Comparison of ENCODE assay signal across 8 mouse cellular contexts in genomic region chr8:107150404-107151157, GRCm38 (mm10). TPM values are rescaled to one million over a fixed set of nuclear protein-coding genes. Genes with fewer than 3 reads are reported as not detected.
DNase-seq lines count a peak whose midpoint lies in the region; ATAC-seq and TF ChIP-seq lines count a peak whose summit lies in the region.

Cyb5b (plus strand) TSS chr8:107150640.

- peak within 1 kb of the TSS; percentile 77 for H3K4me2 ChIP-seq in forebrain, embryonic 15.5 days (replicated peaks)

- no peak for TF ChIP-seq CTCF in lung, adult 2 months (IDR thresholded peaks at IDR 0.05; ENCODE audit: insufficient read depth, low read length)

- peak; percentile 98 for ATAC-seq in forebrain, embryonic 15.5 days (replicated peaks)
- peak; percentile 99 for ATAC-seq in neutrophil, adult 5-6 weeks (ENCODE audit: extremely low read depth, insufficient number of reproducible peaks, low FRiP score, poor library complexity, severe bottlenecking)

- peak; percentile 70 for TF ChIP-seq POLR2A in lung, adult 2 months (IDR thresholded peaks at IDR 0.05; ENCODE audit: borderline replicate concordance, extremely low read depth, low read depth, low read length)

- H3K9ac ChIP-seq in forebrain, embryonic 15.5 days (replicated peaks): peak within 1 kb of the TSS; percentile 81

- WGBS in forebrain, embryonic 15.5 days: 1% methylated on average over 65 of the region's 65 CpGs
- under 1% methylated on average over 65 of the region's 65 CpGs for WGBS in lung, adult 2 months

- peak; percentile 97 for DNase-seq in ES-CJ7 (ENCODE audit: low read depth, low spot score)
- peak; percentile 97 for DNase-seq in cerebellum, adult 11 months
- peak; percentile 86 for DNase-seq in heart, postnatal 25 days (ENCODE audit: low spot score)
- DNase-seq in layer of hippocampus, adult 18-20 months (ENCODE audit: low spot score in 2 of 2): peak; percentile 93 to 95
- peak; percentile 96 for DNase-seq in lung, adult 2 months
- peak; percentile 91 for DNase-seq in thymus, adult 18-20 months

- H3K9me3 ChIP-seq in forebrain, embryonic 15.5 days: no peaks in the 10 kb centered on the region

- peaks cover 14% of the 10 kb centered on the region for H3K36me3 ChIP-seq in forebrain, embryonic 15.5 days

- peaks cover 13% of the 10 kb centered on the region for H3K4me1 ChIP-seq in forebrain, embryonic 15.5 days
- peaks cover 9% of the 10 kb centered on the region for H3K4me1 ChIP-seq in lung, adult 2 months (ENCODE audit: control insufficient read depth, insufficient read depth, low read length)

- H3K4me3 ChIP-seq in forebrain, embryonic 15.5 days: peak within 1 kb of the TSS; percentile 86
- H3K4me3 ChIP-seq in lung, adult 2 months (replicated peaks; ENCODE audit: extremely low read depth, low read depth, low read length): peak within 1 kb of the TSS; percentile 97

- intact Hi-C loops in heart, postnatal 25 days (cut with DNase I): loop anchor here (5.0 kb wide), 1 partner anchor 57 kb away; no protein-coding TSS in a partner anchor

- H3K27ac ChIP-seq in forebrain, embryonic 15.5 days (replicated peaks): peak within 1 kb of the TSS; percentile 74

- H3K27me3 ChIP-seq in forebrain, embryonic 15.5 days: no peaks in the 10 kb centered on the region

RNA-seq across cellular contexts. Expression of gene Cyb5b, which starts in this region (rescaled TPM):
- 103 and 105 TPM in 2 replicates for polyA plus RNA-seq in forebrain, embryonic 15.5 days (2015; fragmentation: Nextera tagmentation; extraction: Ambion mirVana)
- total RNA-seq in heart, postnatal 25 days (2021): 10 to 100 TPM; 32.8 to 36.6 TPM
- total RNA-seq in layer of hippocampus, adult 18-20 months (2021): 100 to 1,000 TPM; 106 to 113 TPM
- 68.7 and 97.9 TPM in 2 replicates for polyA plus RNA-seq in lung, adult 2 months (2012; rRNA removed)
- 34.5 and 40.4 TPM in 2 replicates for total RNA-seq in neutrophil, adult 5-6 weeks (2017)

Comparison
In these comparisons a context has a peak if more than half of its experiments do, and no peak if none do; other contexts are left out.
1. Peak in every context shown above with its lines: DNase-seq, ATAC-seq, H3K4me3 ChIP-seq and H3K27ac ChIP-seq.